Mouse (Mus musculus) kidney, postnatal 0 days (tissue): Measurements from ENCODE around the gene Gm7792. TPM values are rescaled to one million over a fixed set of nuclear protein-coding genes. Genes with fewer than 3 reads are reported as not detected.
"Not testable (repeated sequence)": the region's sequence is repeated elsewhere in the genome, so short reads cannot be mapped to it uniquely, and the experiment has no call there.

Experiments
- ATAC-seq: fragments of 200-750 bp; cut with Nextera tagmentation; replicated peaks from 2 replicates; pipeline ENCODE4 v1.8.0; 2017; ENCODE audit warnings: low read depth, moderate number of reproducible peaks, moderate TSS enrichment, moderate library complexity; ENCODE audit not compliant: low FRiP score
- DNase-seq: peaks from one replicate; pipeline ENCODE4 v3.0.0-alpha.2; 2016; ENCODE audit warnings: low spot score
- H3K27ac ChIP-seq: fragments of 300-500 bp; sonication (generic); 2 replicates; pipeline ENCODE4 v1.5.1; 2014; ENCODE audit warnings: mild to moderate bottlenecking
- H3K27me3 ChIP-seq: fragments of 300-500 bp; sonication (generic); 2 replicates; pipeline ENCODE4 v1.6.1; 2014; ENCODE audit warnings: low read length, mixed read lengths; ENCODE audit not compliant: insufficient read depth
- H3K36me3 ChIP-seq: fragments of 300-500 bp; sonication (generic); 2 replicates; pipeline ENCODE4 v1.6.1; 2014; ENCODE audit warnings: low read length, mixed read lengths; ENCODE audit not compliant: insufficient read depth
- H3K4me1 ChIP-seq: fragments of 300-500 bp; sonication (generic); replicated peaks from 2 replicates; pipeline ENCODE4 v1.6.1; 2014; ENCODE audit warnings: antibody characterized with exemption, low read length, mixed read lengths; ENCODE audit not compliant: insufficient read depth
- H3K4me2 ChIP-seq: fragments of 300-500 bp; sonication (generic); 2 replicates; pipeline ENCODE4 v1.6.1; 2014; ENCODE audit warnings: mild to moderate bottlenecking, low read length, moderate library complexity, mixed read lengths
- H3K4me3 ChIP-seq: fragments of 300-500 bp; sonication (generic); replicated peaks from 2 replicates; pipeline ENCODE4 v1.5.1; 2014; ENCODE audit warnings: low read depth, low read length
- H3K9ac ChIP-seq: fragments of 300-500 bp; sonication (generic); 2 replicates; pipeline ENCODE4 v1.6.1; 2014; ENCODE audit warnings: low read depth, low read length
- H3K9me3 ChIP-seq: fragments of 300-500 bp; sonication (generic); replicated peaks from 2 replicates; pipeline ENCODE4 v1.6.1; 2016; ENCODE audit warnings: low read length, inconsistent platforms, mixed read lengths
- WGBS: fragments of 180-500 bp; shearing (Covaris S2); extraction: QIAGEN DNeasy Blood & Tissue Kit; methylation state at CpG from one replicate; pipeline ENCODE4 v1.1.7; 2014; 5-methylcytosine and 5-hydroxymethylcytosine counted together
- polyA plus RNA-seq: library from polyadenylated mRNA; unstranded; fragments of >200 nt; fragmentation: Nextera tagmentation; extraction: Ambion mirVana; gene quantifications from 2 replicates; pipeline ENCODE4 v1.2.1, GENCODE M21; 2015

Gene Gm7792
- not detected in 2 replicates for polyA plus RNA-seq

- H3K4me2 ChIP-seq, DNase-seq, H3K36me3 ChIP-seq, H3K4me1 ChIP-seq, H3K9me3 ChIP-seq, H3K27me3 ChIP-seq, H3K9ac ChIP-seq, ATAC-seq, H3K27ac ChIP-seq, H3K4me3 ChIP-seq: not testable (repeated sequence)
- no CpG with 5 or more reads among the region's 2 CpGs for WGBS
Observed at GRCm38 (mm10) chr5:93843476-93843875, at the start of gene Gm7792. Gene Gm7792, plus strand, starts transcription at chr5:93843776.

Other genes with a start within 250 kb of the Gm7792 start
- not detected in 2 replicates for gene C87414, start 172.2 kb upstream of the Gm7792 start, polyA plus RNA-seq
- gene Gm16429, start 85.3 kb downstream of the Gm7792 start, polyA plus RNA-seq = not detected in 2 replicates
- not detected in 2 replicates for gene BC061212, start 226.8 kb downstream of the Gm7792 start, polyA plus RNA-seq
- not detected in 2 replicates for gene Gm6351, start 232.6 kb downstream of the Gm7792 start, polyA plus RNA-seq